Mouse (Mus musculus): ENCODE data around the gene Smpdl3b.
"Not testable (repeated sequence)": the region's sequence is repeated elsewhere in the genome, so short reads cannot be mapped to it uniquely, and the experiment has no call there.

The Smpdl3b gene

DNA sequence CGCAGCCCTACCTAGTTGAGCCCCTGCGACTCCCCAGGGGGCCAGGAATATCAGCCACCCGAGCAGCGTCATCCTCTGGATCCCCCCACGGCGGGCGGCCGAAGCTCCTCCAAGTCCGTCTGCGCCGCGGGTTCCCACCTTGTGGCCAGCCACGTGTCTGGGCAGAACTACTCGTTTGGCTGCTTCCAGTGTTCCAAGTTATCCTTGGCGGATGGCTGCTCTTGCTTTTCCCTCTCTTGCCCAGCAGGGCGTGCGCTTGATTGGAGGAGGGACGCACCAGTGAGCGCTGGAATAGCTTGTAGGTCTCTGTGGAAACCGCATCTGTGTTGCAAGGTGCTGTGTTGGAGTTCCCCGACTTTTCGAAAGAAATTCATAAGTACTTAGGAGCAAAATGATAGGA is at the start of gene Smpdl3b:
TSS of gene Smpdl3b (minus strand) at position 279 of the 400 bp plus-strand sequence.
- peak; percentile 83 to 85 for DNase-seq

- no peak for DNase-seq
These were observed 49.7 kb upstream of the Smpdl3b start for GRCm38 (mm10) chr4:132806620-132807191.

- no peak for DNase-seq
These were observed 48.6 kb upstream of the Smpdl3b start for GRCm38 (mm10) chr4:132805599-132806197.

DNA sequence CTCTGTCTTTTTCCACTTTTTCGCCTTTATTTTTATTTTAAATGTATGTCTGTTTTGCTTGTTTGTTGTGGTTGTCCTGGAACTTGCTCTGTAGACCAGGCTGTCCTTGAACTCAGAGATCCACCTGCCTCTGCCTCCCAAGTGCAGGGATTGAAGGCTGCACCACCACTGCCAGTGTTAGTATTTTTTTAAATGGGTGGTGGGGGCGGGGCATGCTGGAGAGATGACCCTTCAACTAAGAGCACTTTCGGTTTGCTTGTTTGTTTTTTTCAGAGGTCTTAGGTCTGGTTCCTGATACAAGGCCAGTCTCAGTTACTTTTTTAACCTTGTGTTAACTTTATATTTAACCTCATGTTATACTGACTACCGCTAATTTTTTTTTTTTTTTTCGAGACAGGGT is 48.1 kb upstream of the Smpdl3b start:
- DNase-seq: no peak

- peak; percentile 30 to 44 for DNase-seq
These were observed 47.3 kb upstream of the Smpdl3b start for GRCm38 (mm10) chr4:132804331-132804730.

DNA sequence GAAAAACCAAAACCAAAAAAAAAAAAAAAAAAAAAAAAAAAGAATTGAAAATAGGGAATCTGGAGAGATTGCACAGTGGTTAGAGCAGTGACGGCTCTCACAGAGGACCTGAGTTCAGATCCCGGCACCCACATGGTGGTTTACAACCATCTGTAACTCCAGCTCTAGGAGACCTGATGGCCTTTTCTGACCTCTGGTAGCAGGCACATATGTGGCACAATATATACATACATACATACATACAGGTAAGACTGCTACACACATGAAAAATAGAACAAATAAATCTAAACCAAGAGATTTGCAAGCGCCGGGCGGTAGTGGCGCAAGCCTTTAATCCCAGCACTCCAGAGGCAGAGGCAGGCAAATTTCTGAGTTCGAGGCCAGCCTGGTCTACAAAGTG is 46.8 kb upstream of the Smpdl3b start:
- no peak for DNase-seq

GRCm38 (mm10) chr4:132803212-132803611 is 46.2 kb upstream of the Smpdl3b start:
- DNase-seq: no peak

DNA sequence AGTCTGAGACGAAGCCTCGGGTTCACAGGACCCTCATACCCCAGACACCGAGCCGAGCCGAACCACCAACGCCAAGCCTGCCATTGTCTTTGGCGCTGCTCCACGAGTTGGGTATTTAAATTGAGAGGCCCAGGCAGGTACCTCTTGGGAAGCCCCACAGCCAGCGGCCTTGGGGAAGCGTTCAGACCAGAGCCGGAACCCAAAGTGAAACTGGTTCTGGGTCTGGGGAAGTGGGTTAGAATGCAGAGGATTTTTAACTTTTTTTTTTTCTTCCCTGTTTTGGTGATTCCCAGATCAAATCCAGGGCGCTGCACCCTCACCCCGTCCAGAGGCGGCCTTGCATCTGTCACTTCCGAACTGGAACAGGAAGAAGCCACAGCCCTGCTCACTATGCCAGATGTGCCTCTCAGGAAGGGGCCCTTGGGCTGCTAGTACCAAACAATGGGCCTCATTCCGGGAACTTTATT is 45.2 kb upstream of the Smpdl3b start:
- DNase-seq: no peak

GRCm38 (mm10) chr4:132801176-132802077 is 44.4 kb upstream of the Smpdl3b start:
- DNase-seq: no peak

- no peak for DNase-seq
These were observed 42.8 kb upstream of the Smpdl3b start for GRCm38 (mm10) chr4:132799845-132800244.

GRCm38 (mm10) chr4:132798666-132799065 is 41.6 kb upstream of the Smpdl3b start:
- DNase-seq: not testable (repeated sequence)

DNA sequence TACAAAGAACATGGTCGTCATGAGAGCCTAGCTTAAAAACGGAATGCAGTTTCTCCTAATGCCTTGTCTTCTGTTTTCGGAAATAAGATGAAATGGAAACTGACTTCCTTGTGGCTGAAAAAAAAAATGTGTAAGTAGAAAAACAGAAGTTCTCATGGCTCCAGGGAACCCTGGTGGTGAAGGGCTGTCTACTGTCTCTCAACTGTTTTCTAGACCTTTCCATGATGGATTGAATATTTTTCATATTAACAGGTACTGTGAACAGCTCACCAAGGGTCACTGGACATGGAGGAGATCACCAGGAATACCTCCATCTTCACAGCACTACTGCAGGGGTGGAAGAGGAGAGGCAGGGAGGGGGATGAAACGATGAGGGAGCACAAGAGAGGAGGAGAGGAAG is 41.0 kb upstream of the Smpdl3b start:
- no peak for DNase-seq

GRCm38 (mm10) chr4:132797461-132797860 is 40.4 kb upstream of the Smpdl3b start:
- no peak for DNase-seq

- peak; percentile 79 to 80 for DNase-seq
These were observed 39.3 kb upstream of the Smpdl3b start, which contains the start of gene Themis2 for GRCm38 (mm10) chr4:132796196-132796886. Gene Themis2 (minus strand): TSS chr4:132796387.

DNA sequence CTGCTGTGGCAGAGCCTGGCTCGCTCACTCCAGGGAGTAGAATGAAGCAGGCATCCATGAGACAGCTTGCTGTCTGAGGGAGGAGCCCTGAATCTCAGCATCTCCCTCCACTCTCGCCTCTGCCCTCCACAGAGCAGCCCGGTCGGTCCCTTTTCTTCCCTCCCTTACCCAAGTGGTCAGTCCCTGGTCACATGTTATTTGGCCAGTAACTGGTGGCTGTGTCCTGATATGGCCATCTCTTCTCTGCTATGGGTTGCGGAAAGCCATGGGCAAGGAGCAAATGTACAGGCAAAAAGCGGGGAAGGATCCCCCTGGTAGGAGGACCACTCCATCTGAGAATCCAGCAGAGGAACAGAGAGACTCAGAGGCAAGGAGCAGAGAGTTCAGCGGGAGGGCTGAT is 38.1 kb upstream of the Smpdl3b start:
- no peak for DNase-seq

- peak; percentile 48 to 59 for DNase-seq
These were observed 37.7 kb upstream of the Smpdl3b start for GRCm38 (mm10) chr4:132794760-132795159.

- DNase-seq: peak; percentile 28
These were observed 37.0 kb upstream of the Smpdl3b start for GRCm38 (mm10) chr4:132794028-132794427.

GRCm38 (mm10) chr4:132793322-132794004 is 36.4 kb upstream of the Smpdl3b start:
- not testable (repeated sequence) for DNase-seq

- no peak for DNase-seq
These were observed 32.7 kb upstream of the Smpdl3b start for GRCm38 (mm10) chr4:132789731-132790130.

GRCm38 (mm10) chr4:132785228-132785627 is 28.2 kb upstream of the Smpdl3b start:
- DNase-seq: no peak

- DNase-seq: no peak
These were observed 26.7 kb upstream of the Smpdl3b start for GRCm38 (mm10) chr4:132783732-132784131.

DNA sequence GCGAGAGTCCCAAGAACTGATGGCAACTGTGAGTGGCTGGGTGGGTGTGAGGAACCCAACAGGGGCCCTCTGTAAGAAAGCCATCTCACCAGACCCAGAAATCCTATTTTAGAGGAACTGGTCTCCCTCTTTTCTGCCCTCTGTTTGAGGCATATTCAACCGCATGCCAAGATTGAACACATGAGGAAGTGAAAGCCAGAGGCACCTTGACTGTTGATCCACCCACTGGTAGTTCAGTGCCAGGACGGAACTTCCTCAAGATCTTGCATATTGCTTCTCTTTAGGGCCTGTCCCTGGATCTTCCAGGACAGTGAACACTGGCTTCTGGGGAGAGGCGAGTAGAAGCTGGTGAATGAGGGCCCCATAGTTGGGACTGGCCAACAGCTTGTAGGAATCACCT is 23.2 kb upstream of the Smpdl3b start:
- DNase-seq: peak; percentile 27 to 41

All from lung, adult 18-20 months (tissue).